Mouse (Mus musculus): ENCODE measurements at regions not wholly inside any gene's neighbourhood (a gene's known extent, or its start where the extent isn't known, plus 50 kb on each side); places are given as distances from the start of the nearest gene placed in this dataset.
"Not testable (repeated sequence)": the region's sequence is repeated elsewhere in the genome, so short reads cannot be mapped to it uniquely, and the experiment has no call there.

- in situ Hi-C loops (cut with MboI; ENCODE audit: unreplicated experiment in 2 of 2): no loop called here
These were observed 50.7 kb upstream of the Rabgap1l start for GRCm38 (mm10) chr1:160843671-160844070.

- in situ Hi-C loops (cut with MboI; ENCODE audit: unreplicated experiment in 2 of 2): not testable (repeated sequence)
These were observed 51.7 kb upstream of the Rabgap1l start for GRCm38 (mm10) chr1:160844709-160845108.

- in situ Hi-C loops (cut with MboI; ENCODE audit: unreplicated experiment in 2 of 2): loop anchor here (5.0 to 25.0 kb wide), 5 partner anchors 82 to 887 kb away; partner anchors contain the start of gene Cacybp (in 1 of the 2)
These were observed 55.5 kb upstream of the Rc3h1 start for GRCm38 (mm10) chr1:160850674-160851073.

- in situ Hi-C loops (cut with MboI; ENCODE audit: unreplicated experiment in 2 of 2): loop anchor here (5.0 to 25.0 kb wide), 5 partner anchors 78 to 883 kb away; partner anchors contain the start of gene Cacybp (in 1 of the 2)
These were observed 51.8 kb upstream of the Rc3h1 start for GRCm38 (mm10) chr1:160854410-160854809.

GRCm38 (mm10) chr1:160855411-160855810, 50.8 kb upstream of the Rc3h1 start:
- in situ Hi-C loops (cut with MboI; ENCODE audit: unreplicated experiment in 2 of 2): loop anchor here in 1 of 2 experiments (5.0 to 25.0 kb wide), 5 partner anchors 72 to 882 kb away; partner anchors contain the start of gene Cacybp

- in situ Hi-C loops (cut with MboI; ENCODE audit: unreplicated experiment in 2 of 2): loop anchor here in 1 of 2 experiments (5.0 to 25.0 kb wide), 5 partner anchors 71 to 881 kb away; partner anchors contain the start of gene Cacybp
These were observed 50.1 kb upstream of the Rc3h1 start for GRCm38 (mm10) chr1:160855926-160856620.
